19 mouse cellular contexts compared by ENCODE assay signal in genomic region chr13:23866086-23866710, GRCm38 (mm10). TPM values are rescaled to one million over a fixed set of nuclear protein-coding genes. Genes with fewer than 3 reads are reported as not detected.
DNase-seq lines count a peak whose midpoint lies in the region; ATAC-seq and TF ChIP-seq lines count a peak whose summit lies in the region.
"Had no signal": no experiment of that assay in that cellular context is flagged by ENCODE, and none has a peak within 500 bp of the region (broad histone marks: within the 10 kb centered on the region; RNA-seq: fewer than 3 reads in every experiment).

No protein-coding gene starts in this region.

- H3K36me3 ChIP-seq in heart, adult 2 months (ENCODE audit: control insufficient read depth, insufficient read depth, low read length), result no peaks in the 10 kb centered on the region
- H3K36me3 ChIP-seq in limb, embryonic 15.5 days, result no peaks in the 10 kb centered on the region
- no peaks in the 10 kb centered on the region for H3K36me3 ChIP-seq in limb, embryonic 10.5 days
- H3K36me3 ChIP-seq: embryonic facial prominence, embryonic 13.5 days; G1E had no signal

- peaks cover 1% of the 10 kb centered on the region; the same call in 1 of the 2 replicates for H3K4me1 ChIP-seq in heart, adult 2 months (ENCODE audit: control insufficient read depth, insufficient read depth, low read length)
- H3K4me1 ChIP-seq in limb, embryonic 15.5 days, result peaks cover 2% of the 10 kb centered on the region; the same call in 1 of the 2 replicates
- 0 out of 2 replicates have a peak, but pooled peaks cover 5% of the 10 kb centered on the region for H3K4me1 ChIP-seq in limb, embryonic 10.5 days
- H3K4me1 ChIP-seq: forebrain, embryonic 13.5 days had no signal

- WGBS in heart, adult 2 months, result 48% methylated on average over 9 of the region's 9 CpGs
- 68% methylated on average over 9 of the region's 9 CpGs for WGBS in limb, embryonic 15.5 days
- 84% methylated on average over 9 of the region's 9 CpGs for WGBS in limb, embryonic 10.5 days

- no peak overlapping the region for H3K4me3 ChIP-seq in heart, adult 2 months
- H3K4me3 ChIP-seq in limb, embryonic 15.5 days, result no peak overlapping the region
- H3K4me3 ChIP-seq in limb, embryonic 10.5 days, result no peak overlapping the region
- H3K4me3 ChIP-seq: embryonic facial prominence, embryonic 13.5 days; forebrain, embryonic 13.5 days; myocyte had no signal

- no peak for TF ChIP-seq EP300 in heart, adult 2 months (IDR thresholded peaks at IDR 0.05; ENCODE audit: insufficient read depth, low read depth, low read length)

- H3K4me2 ChIP-seq in limb, embryonic 15.5 days, result no peak overlapping the region
- H3K4me2 ChIP-seq: embryonic facial prominence, embryonic 13.5 days; forebrain, embryonic 13.5 days had no signal

- H3K9ac ChIP-seq in heart, adult 2 months (ENCODE audit: low read depth, low read length), result no peak overlapping the region
- no peak overlapping the region for H3K9ac ChIP-seq in limb, embryonic 15.5 days
- H3K9ac ChIP-seq: embryonic facial prominence, embryonic 13.5 days; forebrain, embryonic 13.5 days had no signal

- DNase-seq in heart, adult 11 months, result peak; percentile 90
- no peak for DNase-seq in heart, adult 2 months
- no peak for DNase-seq in limb, embryonic 10.5 days (ENCODE audit: low spot score)
- peak; percentile 25 for DNase-seq in kidney, postnatal 10 days
- DNase-seq in skeletal muscle tissue, adult 2 months (ENCODE audit: low read depth, low spot score), result peak; percentile 11
- DNase-seq in right cerebral cortex, postnatal 4 days, result no peak
- no peak for DNase-seq in adrenal gland, postnatal 25 days
- DNase-seq: B cell, adult 2 months; gastrocnemius, postnatal 14 days; spleen, adult 18-20 months had no signal

- intact Hi-C loops in heart, adult 2 months (cut with DNase I), result no loop called here

- no peak for TF ChIP-seq POLR2A in heart, adult 2 months (IDR thresholded peaks at IDR 0.05; ENCODE audit: insufficient read depth, low read depth, low read length)

- H3K27ac ChIP-seq in heart, adult 2 months, result no peak overlapping the region
- H3K27ac ChIP-seq in limb, embryonic 15.5 days, result 0 out of 2 replicates have a peak overlapping the region, but pooled peaks have one; percentile 5
- H3K27ac ChIP-seq in limb, embryonic 10.5 days, result no peak overlapping the region
- H3K27ac ChIP-seq: embryonic facial prominence, embryonic 13.5 days; forebrain, embryonic 13.5 days had no signal

- no peak for ATAC-seq in limb, embryonic 15.5 days (ENCODE audit: insufficient number of reproducible peaks, low FRiP score, low TSS enrichment, low read depth)
- ATAC-seq: forebrain, embryonic 13.5 days; hindbrain, embryonic 16.5 days had no signal

- H3K9me3 ChIP-seq in limb, embryonic 15.5 days, result no peaks in the 10 kb centered on the region
- H3K9me3 ChIP-seq in limb, embryonic 10.5 days (replicated peaks), result no peaks in the 10 kb centered on the region
- H3K9me3 ChIP-seq: embryonic facial prominence, embryonic 13.5 days; forebrain, embryonic 13.5 days; G1E had no signal

- H3K79me2 ChIP-seq in heart, adult 2 months (replicated peaks; ENCODE audit: control insufficient read depth, insufficient read depth, low read length), result no peaks in the 10 kb centered on the region

- TF ChIP-seq CTCF in heart, adult 2 months (IDR thresholded peaks at IDR 0.05), result no peak

- H3K27me3 ChIP-seq in heart, adult 2 months (ENCODE audit: control insufficient read depth, insufficient read depth, low read length), result no peaks in the 10 kb centered on the region
- no peaks in the 10 kb centered on the region for H3K27me3 ChIP-seq in limb, embryonic 15.5 days
- no peaks in the 10 kb centered on the region for H3K27me3 ChIP-seq in limb, embryonic 10.5 days (ENCODE audit: low read depth, poor library complexity, severe bottlenecking)
- H3K27me3 ChIP-seq: embryonic facial prominence, embryonic 13.5 days; forebrain, embryonic 13.5 days had no signal

RNA-seq across cellular contexts. Expression of gene Slc17a1, which starts 1.4 kb away (rescaled TPM):
- total RNA-seq in heart, adult 2 months (2021), result not detected
- polyA plus RNA-seq in heart, adult 2 months (2012; rRNA removed), result not detected in 2 replicates
- polyA plus RNA-seq in limb, embryonic 15.5 days (2015; fragmentation: Nextera tagmentation; extraction: Ambion mirVana), result not detected in 2 replicates
- polyA plus RNA-seq in limb, embryonic 10.5 days (2016; fragmentation: Nextera tagmentation; extraction: Ambion mirVana), result not detected in 2 replicates
- total RNA-seq in adrenal gland, postnatal 25 days (2021), result not detected in 2 replicates
- total RNA-seq: gastrocnemius, postnatal 14 days; left cerebral cortex, postnatal 14 days; megakaryocyte-erythroid progenitor cell, adult 5-6 weeks had no signal
- polyA plus RNA-seq: embryonic facial prominence, embryonic 13.5 days; forebrain, embryonic 13.5 days; G1E; hindbrain, embryonic 16.5 days; myocyte had no signal

RNA-seq across cellular contexts. Expression of gene Slc17a3, which starts 27.0 kb away (rescaled TPM):
- not detected for total RNA-seq in heart, adult 2 months (2021)
- not detected in 2 replicates for polyA plus RNA-seq in heart, adult 2 months (2012; rRNA removed)
- polyA plus RNA-seq in limb, embryonic 15.5 days (2015; fragmentation: Nextera tagmentation; extraction: Ambion mirVana), result 0.27 and 0.61 TPM in 2 replicates
- polyA plus RNA-seq in limb, embryonic 10.5 days (2016; fragmentation: Nextera tagmentation; extraction: Ambion mirVana), result not detected in 2 replicates
- total RNA-seq in adrenal gland, postnatal 25 days (2021), result 0.38 and 0.46 TPM in 2 replicates
- total RNA-seq: gastrocnemius, postnatal 14 days; megakaryocyte-erythroid progenitor cell, adult 5-6 weeks had no signal
- polyA plus RNA-seq: embryonic facial prominence, embryonic 13.5 days; forebrain, embryonic 13.5 days; G1E; hindbrain, embryonic 16.5 days; myocyte; thymus, postnatal 0 days had no signal

RNA-seq across cellular contexts. Expression of gene Slc17a4, which starts 48.6 kb away (rescaled TPM):
- not detected for total RNA-seq in heart, adult 2 months (2021)
- not detected in 2 replicates for polyA plus RNA-seq in heart, adult 2 months (2012; rRNA removed)
- polyA plus RNA-seq in limb, embryonic 15.5 days (2015; fragmentation: Nextera tagmentation; extraction: Ambion mirVana), result not detected in 2 replicates
- not detected in 2 replicates for polyA plus RNA-seq in limb, embryonic 10.5 days (2016; fragmentation: Nextera tagmentation; extraction: Ambion mirVana)
- 0.30 TPM in 1 of 2 replicates, not detected in the other for total RNA-seq in adrenal gland, postnatal 25 days (2021)
- total RNA-seq: gastrocnemius, postnatal 14 days; left cerebral cortex, postnatal 14 days had no signal
- polyA plus RNA-seq: embryonic facial prominence, embryonic 13.5 days; forebrain, embryonic 13.5 days; G1E; hindbrain, embryonic 16.5 days had no signal

RNA-seq across cellular contexts. Expression of gene Slc17a2, which starts 59.4 kb away (rescaled TPM):
- total RNA-seq in heart, adult 2 months (2021), result not detected
- 0.06 and 0.09 TPM in 2 replicates for polyA plus RNA-seq in heart, adult 2 months (2012; rRNA removed)
- not detected in 2 replicates for polyA plus RNA-seq in limb, embryonic 15.5 days (2015; fragmentation: Nextera tagmentation; extraction: Ambion mirVana)
- polyA plus RNA-seq in limb, embryonic 10.5 days (2016; fragmentation: Nextera tagmentation; extraction: Ambion mirVana), result 0.04 TPM in 1 of 2 replicates, not detected in the other
- 0.81 TPM in 1 of 2 replicates, not detected in the other for total RNA-seq in adrenal gland, postnatal 25 days (2021)
- total RNA-seq: gastrocnemius, postnatal 14 days; left cerebral cortex, postnatal 14 days; megakaryocyte-erythroid progenitor cell, adult 5-6 weeks had no signal
- polyA plus RNA-seq: embryonic facial prominence, embryonic 13.5 days; forebrain, embryonic 13.5 days; G1E; hindbrain, embryonic 16.5 days; myocyte; thymus, postnatal 0 days had no signal

Comparison
In these comparisons a context has a peak if more than half of its experiments do, and no peak if none do; other contexts are left out.
1. DNase-seq: peak in heart, adult 11 months (single experiment), kidney, postnatal 10 days (single experiment) and skeletal muscle tissue, adult 2 months (single experiment); none in heart, adult 2 months (0 of 2), limb, embryonic 10.5 days (single experiment), right cerebral cortex, postnatal 4 days (single experiment) and adrenal gland, postnatal 25 days (single experiment).